Mouse (Mus musculus) midbrain, embryonic 10.5 days (tissue): ENCODE results near the gene Etfbkmt. TPM values are rescaled to one million over a fixed set of nuclear protein-coding genes. Genes with fewer than 3 reads are reported as not detected.
A peak's percentile ranks its signal among the peaks of the same experiment; 100 is the strongest.
"Not testable (repeated sequence)": the region's sequence is repeated elsewhere in the genome, so short reads cannot be mapped to it uniquely, and the experiment has no call there.

ENCODE experiments used
- DNase-seq: peaks from one replicate; pipeline ENCODE4 v3.0.0-alpha.2; 2017; ENCODE audit warnings: low spot score
- H3K27ac ChIP-seq: fragments of 300-500 bp; sonication (generic); replicated peaks from 2 replicates; pipeline ENCODE4 v1.5.1; 2016; ENCODE audit warnings: mild to moderate bottlenecking
- H3K27me3 ChIP-seq: fragments of 300-500 bp; sonication (generic); 2 replicates; pipeline ENCODE4 v1.6.1; 2016; ENCODE audit warnings: low read depth, mild to moderate bottlenecking; ENCODE audit not compliant: poor library complexity, severe bottlenecking
- H3K36me3 ChIP-seq: fragments of 300-500 bp; sonication (generic); 2 replicates; pipeline ENCODE4 v1.6.1; 2016; ENCODE audit warnings: mild to moderate bottlenecking, moderate library complexity
- H3K4me1 ChIP-seq: fragments of 300-500 bp; sonication (generic); 2 replicates; pipeline ENCODE4 v1.6.1; 2016
- H3K4me3 ChIP-seq: fragments of 300-500 bp; sonication (generic); 2 replicates; pipeline ENCODE4 v1.5.1; 2016; ENCODE audit warnings: mild to moderate bottlenecking, moderate library complexity
- H3K9me3 ChIP-seq: fragments of 300-500 bp; sonication (generic); replicated peaks from 2 replicates; pipeline ENCODE4 v1.6.1; 2016; ENCODE audit warnings: mild to moderate bottlenecking
- WGBS: fragments of 180-500 bp; shearing (Covaris S2); methylation state at CpG from one replicate; pipeline ENCODE4 v1.1.7; 2016; 5-methylcytosine and 5-hydroxymethylcytosine counted together
- polyA plus RNA-seq: library from polyadenylated mRNA; unstranded; fragments of >200 nt; fragmentation: Nextera tagmentation; extraction: Ambion mirVana; gene quantifications from 2 replicates; pipeline ENCODE4 v1.2.1, GENCODE M21; 2016

Gene Etfbkmt
- polyA plus RNA-seq, 1 experiment from 2014 or later, result 9.9 TPM

DNA sequence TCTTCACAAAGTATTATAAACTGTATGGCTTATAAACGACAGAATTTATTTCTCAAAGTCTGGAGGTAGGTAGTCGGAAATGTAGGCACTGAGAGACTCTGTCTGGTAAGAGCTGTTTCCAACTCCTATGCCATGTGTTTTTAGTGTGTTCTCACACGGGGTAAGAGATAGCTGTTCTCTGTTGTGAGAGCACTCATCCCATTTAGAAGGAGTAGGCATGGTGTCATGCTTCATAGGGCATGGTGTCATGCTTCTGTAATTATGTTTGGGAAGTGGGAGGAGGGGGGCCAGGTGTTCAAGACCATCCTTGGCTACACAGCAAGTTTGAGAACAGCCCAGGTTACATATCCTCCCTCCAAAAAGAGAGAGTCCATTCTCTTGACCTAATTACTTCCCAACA is 32.0 kb upstream of the Etfbkmt start:
- no peak overlapping the region for H3K27ac ChIP-seq
- 76% methylated on average over 3 of the region's 3 CpGs for WGBS
- H3K4me3 ChIP-seq, result no peak overlapping the region
- H3K27me3 ChIP-seq, result 0 out of 2 replicates have a peak, but pooled peaks cover 1% of the 10 kb centered on the region
- no peak for DNase-seq
- no peaks in the 10 kb centered on the region for H3K36me3 ChIP-seq
- no peaks in the 10 kb centered on the region for H3K9me3 ChIP-seq
- no peaks in the 10 kb centered on the region for H3K4me1 ChIP-seq

DNA sequence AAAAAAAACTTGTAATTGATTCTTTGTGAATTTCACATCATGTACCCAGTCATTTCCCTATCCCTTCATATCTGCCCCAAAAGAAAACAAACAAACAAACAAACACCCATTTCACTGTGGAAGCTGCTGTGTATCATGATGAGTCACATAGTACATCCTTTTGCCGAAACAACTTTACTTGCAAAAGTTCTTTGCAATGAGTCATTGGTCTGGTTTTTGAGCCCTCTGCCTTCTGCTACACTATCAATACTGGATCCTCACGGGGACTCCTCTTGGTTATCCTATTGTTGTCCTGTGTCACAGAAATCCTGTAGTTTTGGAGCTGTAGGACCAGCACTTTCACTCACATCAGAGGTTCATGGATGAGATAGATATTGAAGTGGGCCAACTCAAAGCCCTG is 30.7 kb upstream of the Etfbkmt start:
- H3K36me3 ChIP-seq, result no peaks in the 10 kb centered on the region
- no peaks in the 10 kb centered on the region for H3K27me3 ChIP-seq
- H3K4me3 ChIP-seq, result no peak overlapping the region
- H3K27ac ChIP-seq, result no peak overlapping the region
- no peaks in the 10 kb centered on the region for H3K9me3 ChIP-seq
- no peak for DNase-seq
- no peaks in the 10 kb centered on the region for H3K4me1 ChIP-seq
- 83% methylated on average over 2 of the region's 2 CpGs for WGBS

DNA sequence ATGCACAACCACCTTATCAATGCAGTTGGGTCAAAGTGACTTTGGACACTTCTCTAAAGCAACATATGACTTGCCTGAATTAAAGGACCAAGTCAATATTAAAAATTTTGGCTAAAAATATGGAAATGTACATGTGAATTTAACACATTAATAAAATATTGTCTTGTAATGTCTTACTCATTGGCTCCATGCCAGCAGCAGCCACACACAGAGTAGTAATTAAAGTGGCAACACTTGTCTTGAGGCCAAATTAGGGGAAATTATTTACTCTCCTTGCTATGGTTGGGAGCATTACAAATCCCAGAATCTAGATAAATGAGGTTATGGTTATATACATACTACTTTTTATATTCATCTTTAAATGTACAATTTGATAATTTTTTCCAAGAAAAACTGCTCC is 22.7 kb upstream of the Etfbkmt start:
- Histone ChIP-seq H3K4me1 (0 out of 2 replicates have a peak, but pooled peaks cover 3% of the 10 kb centered on the region), H3K4me3 (no peak overlapping the region), H3K36me3 (no peaks in the 10 kb centered on the region), H3K27me3 (no peaks in the 10 kb centered on the region), H3K9me3 (no peaks in the 10 kb centered on the region), H3K27ac (no peak overlapping the region)
- no peak for DNase-seq

DNA sequence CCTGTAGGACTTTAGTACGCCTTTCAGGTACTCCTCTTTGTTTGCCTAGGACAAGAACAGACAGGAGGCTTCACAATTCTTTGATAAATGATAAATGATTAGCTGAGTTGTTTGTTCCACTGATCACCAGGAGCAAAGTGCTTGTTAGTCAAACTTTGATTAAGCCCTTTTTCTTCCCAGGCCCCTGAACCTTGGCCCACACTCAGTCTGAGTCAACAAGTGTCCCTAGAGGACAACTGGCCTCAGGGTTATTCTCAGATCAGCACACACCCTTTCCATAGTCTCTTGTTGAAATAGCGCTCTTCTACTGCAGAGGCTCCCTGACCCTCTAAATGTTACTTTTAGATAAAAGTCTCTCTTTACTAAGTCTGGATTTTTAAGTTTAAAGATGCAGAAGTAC is 20.7 kb upstream of the Etfbkmt start:
- no peak overlapping the region for H3K4me3 ChIP-seq
- 67% methylated on average over 2 of the region's 2 CpGs for WGBS

DNA sequence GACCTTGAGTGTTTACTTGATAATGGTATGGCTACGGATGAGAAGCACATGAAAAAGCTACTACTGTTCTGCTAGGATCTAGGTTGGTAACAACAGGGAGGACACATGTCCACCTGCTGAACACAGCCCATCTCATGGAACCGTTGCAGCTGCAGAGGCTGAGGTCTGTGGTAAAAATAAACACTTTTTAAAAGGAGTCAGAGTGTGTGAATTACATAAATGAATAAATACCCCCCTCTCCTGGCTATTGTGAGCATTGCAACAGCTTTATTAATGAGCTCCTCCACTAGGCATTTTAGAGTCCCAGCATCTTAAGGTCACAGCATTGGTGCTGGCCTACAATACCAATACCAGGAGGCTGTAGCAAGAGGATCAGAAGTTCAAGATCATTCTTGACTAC is 19.8 kb upstream of the Etfbkmt start:
- Histone ChIP-seq H3K4me3 (no peak overlapping the region), H3K36me3 (no peaks in the 10 kb centered on the region), H3K9me3 (no peaks in the 10 kb centered on the region), H3K4me1 (peaks cover 6% of the 10 kb centered on the region; the same call in 1 of the 2 replicates), H3K27me3 (no peaks in the 10 kb centered on the region), H3K27ac (no peak overlapping the region)
- peak; percentile 19 for DNase-seq
- 43% methylated on average over 2 of the region's 2 CpGs for WGBS

More for the DNA sequence above, 20.7 kb upstream of the Etfbkmt start:
- no peaks in the 10 kb centered on the region for H3K9me3 ChIP-seq
- H3K27me3 ChIP-seq, result no peaks in the 10 kb centered on the region
- no peaks in the 10 kb centered on the region for H3K36me3 ChIP-seq
- no peak for DNase-seq
- peaks cover 6% of the 10 kb centered on the region; the same call in 1 of the 2 replicates for H3K4me1 ChIP-seq
- no peak overlapping the region for H3K27ac ChIP-seq

DNA sequence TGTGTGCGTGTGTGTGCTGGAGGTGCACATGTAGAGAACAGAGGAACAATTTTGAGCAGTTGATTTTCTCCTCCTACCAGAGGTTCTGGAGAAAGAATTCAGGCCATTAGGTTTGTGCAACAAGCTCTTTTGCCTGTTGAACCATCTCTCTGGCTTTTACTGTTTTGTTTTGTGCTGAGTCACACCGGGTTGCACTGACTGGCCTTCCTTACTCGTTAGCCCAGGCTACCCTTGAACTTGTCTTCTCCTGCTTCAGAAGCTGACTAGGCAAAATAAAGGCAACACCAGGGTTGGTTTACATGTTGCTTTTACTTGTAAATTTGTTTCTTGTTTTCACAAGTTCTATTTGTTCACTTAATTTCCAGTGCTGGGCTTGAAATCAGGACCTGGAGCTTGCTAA is 16.6 kb upstream of the Etfbkmt start:
- Histone ChIP-seq H3K9me3 (no peaks in the 10 kb centered on the region), H3K36me3 (no peaks in the 10 kb centered on the region), H3K27me3 (no peaks in the 10 kb centered on the region), H3K27ac (no peak overlapping the region), H3K4me3 (no peak overlapping the region), H3K4me1 (peaks cover 6% of the 10 kb centered on the region; the same call in 1 of the 2 replicates)
- no peak for DNase-seq
- WGBS, result 79% methylated on average over 3 of the region's 3 CpGs

DNA sequence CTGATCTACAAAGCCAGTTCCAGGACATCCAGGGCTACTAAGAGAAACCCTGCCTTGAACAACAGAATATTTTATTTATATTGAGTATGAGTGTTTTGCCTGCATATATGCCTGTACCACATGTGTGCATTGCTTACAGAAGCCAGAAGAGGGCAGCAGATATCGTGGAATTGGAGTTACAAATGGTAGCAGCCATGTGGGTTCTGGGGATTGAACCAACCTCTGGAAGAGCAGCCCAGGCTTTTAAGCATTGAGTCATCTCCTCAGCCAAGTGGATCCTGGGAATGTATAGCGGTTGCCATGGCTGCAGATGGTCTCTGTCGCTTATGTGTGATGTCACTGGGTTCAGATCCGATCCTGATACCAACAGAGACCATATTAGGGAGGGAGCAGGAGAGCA is 13.0 kb upstream of the Etfbkmt start:
- no peaks in the 10 kb centered on the region for H3K36me3 ChIP-seq
- no peak overlapping the region for H3K4me3 ChIP-seq
- peak; percentile 20 for DNase-seq
- H3K27ac ChIP-seq, result no peak overlapping the region
- 64% methylated on average over 4 of the region's 4 CpGs for WGBS
- H3K27me3 ChIP-seq, result no peaks in the 10 kb centered on the region
- H3K4me1 ChIP-seq, result peaks cover 17% of the 10 kb centered on the region
- no peaks in the 10 kb centered on the region for H3K9me3 ChIP-seq

DNA sequence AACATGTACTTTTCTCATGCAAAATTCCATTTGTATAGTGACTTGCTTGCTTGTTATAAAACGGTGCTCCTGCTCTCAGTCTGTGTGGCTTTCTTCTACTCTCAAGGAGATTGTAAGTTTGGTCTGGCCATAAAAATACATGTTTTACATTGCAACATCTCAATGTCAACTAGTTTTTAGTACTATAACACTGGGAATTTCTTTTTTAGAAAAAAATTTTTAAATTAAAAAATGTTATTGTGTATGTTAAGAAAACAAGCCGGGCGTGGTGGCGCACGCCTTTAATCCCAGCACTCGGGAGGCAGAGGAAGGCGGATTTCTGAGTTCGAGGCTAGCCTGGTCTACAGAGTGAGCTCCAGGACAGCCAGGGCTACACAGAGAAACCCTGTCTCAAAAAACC is 9.8 kb upstream of the Etfbkmt start, which contains the start of gene Gm10203:
Gm10203 (plus strand) TSS at position 301 of the 400 bp plus-strand sequence.
- DNase-seq, H3K36me3 ChIP-seq, H3K9me3 ChIP-seq, H3K27me3 ChIP-seq, H3K4me3 ChIP-seq, H3K27ac ChIP-seq: not testable (repeated sequence)
- WGBS, result 81% methylated on average over 8 of the region's 8 CpGs
- H3K4me1 ChIP-seq, result peaks cover 29% of the 10 kb centered on the region

DNA sequence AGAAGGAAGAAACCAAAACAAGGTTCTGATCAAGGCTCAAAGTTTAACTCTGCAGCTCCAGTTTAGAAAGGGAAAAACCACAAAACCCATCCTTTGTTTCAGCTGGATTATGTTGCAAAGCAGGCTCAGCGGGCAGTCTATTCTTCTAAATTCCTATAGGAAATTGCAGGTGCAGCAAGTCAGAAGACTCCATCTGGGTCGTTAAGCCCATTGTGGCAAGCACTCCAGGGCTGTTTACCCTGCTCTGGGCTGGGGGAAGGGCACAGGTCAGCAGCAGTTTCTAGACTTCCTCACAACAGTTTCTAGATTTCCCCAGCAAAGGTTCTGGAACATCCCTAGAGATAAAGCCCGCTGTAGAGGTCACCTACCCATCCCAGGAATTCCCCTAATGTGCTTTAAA is 8.5 kb upstream of the Etfbkmt start:
- H3K4me3 ChIP-seq, result no peak overlapping the region
- H3K27ac ChIP-seq, result no peak overlapping the region
- DNase-seq, result no peak
- peaks cover 31% of the 10 kb centered on the region for H3K4me1 ChIP-seq
- H3K36me3 ChIP-seq, result no peaks in the 10 kb centered on the region
- no peaks in the 10 kb centered on the region for H3K27me3 ChIP-seq
- 12% methylated on average over 3 of the region's 3 CpGs for WGBS
- no peaks in the 10 kb centered on the region for H3K9me3 ChIP-seq

DNA sequence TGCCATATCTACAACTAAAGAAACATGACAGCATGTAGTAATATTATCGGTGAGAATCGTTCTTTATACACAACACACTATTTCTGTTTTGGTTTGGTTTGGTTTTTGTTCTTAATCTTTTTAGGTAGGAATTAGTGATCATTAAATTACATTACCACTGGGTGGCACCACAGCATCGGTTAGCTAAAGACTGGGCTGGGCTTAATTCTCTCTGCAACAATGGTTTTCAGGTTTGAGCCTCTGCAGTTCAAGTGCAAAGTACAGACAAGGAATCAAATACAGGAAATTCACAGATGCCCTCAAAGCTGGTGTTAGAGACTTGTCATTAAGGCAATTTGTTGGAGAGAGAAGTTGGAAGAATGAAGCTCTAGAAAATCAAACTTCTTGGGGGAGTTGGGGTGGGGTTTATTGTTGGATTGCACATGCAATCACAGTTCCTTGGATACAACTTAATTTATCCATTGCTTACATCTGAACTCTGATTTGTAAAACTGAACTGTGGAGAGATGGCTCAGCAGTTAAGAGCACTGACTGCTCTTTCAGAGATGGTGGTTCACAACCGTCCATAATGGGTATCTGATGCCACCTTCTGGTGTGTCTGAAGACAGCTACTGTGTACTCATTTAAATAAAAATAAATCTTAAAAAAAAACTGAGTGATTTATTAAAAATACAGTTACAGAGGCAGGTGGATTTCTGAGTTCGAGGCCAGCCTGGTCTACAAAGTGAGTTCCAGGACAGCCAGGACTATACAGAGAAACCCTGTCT is 7.2 kb upstream of the Etfbkmt start:
- 30% methylated on average over 5 of the region's 5 CpGs for WGBS
- peaks cover 31% of the 10 kb centered on the region for H3K4me1 ChIP-seq

DNA sequence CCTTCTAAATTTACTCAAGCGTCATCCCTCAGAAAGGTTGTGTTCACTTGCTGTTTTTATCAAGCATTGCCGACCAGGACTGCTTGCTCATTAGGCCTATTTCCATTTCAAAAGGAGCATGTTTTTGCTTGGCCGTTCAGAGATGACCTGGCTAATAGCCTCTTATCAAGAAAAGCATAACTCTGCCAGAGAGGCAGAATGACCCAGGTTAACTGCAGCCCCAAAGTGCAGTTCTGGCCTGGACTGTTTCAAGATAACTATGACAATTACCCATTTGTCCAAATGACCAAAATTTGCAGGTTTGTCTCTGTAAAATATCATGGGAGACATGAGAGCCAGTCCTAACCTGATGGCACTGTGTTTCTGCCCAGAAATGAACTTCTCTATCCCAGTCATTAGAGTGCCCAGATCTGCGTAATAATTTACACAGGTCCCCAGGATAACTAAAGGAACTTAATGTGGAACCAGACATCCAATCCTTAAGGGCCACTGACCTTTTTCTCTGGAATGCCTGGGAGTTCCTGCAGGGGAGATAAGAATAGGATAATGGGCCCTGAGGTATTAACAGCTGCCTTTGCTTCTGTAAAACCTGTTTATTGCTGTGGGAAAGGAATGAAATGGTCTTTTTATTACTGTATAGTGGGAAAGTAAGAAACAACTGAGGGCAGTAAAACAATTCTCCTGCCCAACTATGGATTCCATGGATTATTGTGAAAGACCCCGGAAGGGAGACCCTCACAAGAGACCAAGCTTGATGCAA is 5.1 kb upstream of the Etfbkmt start:
- H3K4me1 ChIP-seq, result peaks cover 27% of the 10 kb centered on the region
- H3K9me3 ChIP-seq, result no peaks in the 10 kb centered on the region
- no peaks in the 10 kb centered on the region for H3K36me3 ChIP-seq
- no peak overlapping the region for H3K4me3 ChIP-seq
- 27% methylated on average over 5 of the region's 5 CpGs for WGBS
- no peak for DNase-seq
- H3K27me3 ChIP-seq, result no peaks in the 10 kb centered on the region
- no peak overlapping the region for H3K27ac ChIP-seq

More for the DNA sequence above, 7.2 kb upstream of the Etfbkmt start:
- Histone ChIP-seq H3K36me3 (no peaks in the 10 kb centered on the region), H3K27ac (no peak overlapping the region), H3K9me3 (no peaks in the 10 kb centered on the region), H3K4me3 (no peak overlapping the region), H3K27me3 (no peaks in the 10 kb centered on the region)
- DNase-seq, result peak; percentile 49

DNA sequence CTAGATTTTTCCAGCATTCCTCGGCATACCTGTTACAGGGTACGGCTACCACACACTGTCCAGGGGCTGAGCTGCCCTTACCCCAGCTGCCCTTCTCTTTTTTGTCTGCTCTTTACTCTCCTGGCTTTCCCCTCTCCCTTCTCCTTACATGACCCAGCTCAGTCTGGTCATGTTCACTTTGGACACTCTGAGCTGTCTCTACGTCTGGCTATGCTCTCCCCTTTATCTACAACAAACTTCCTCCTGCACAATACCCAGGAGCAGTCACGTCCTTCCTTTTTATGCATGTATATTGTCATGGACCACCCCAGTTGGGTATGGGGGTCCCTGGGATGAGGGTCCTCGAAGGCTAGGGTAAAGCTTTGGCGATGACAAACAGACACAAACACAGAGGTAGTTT is 4.0 kb upstream of the Etfbkmt start:
- no peak for DNase-seq
- Histone ChIP-seq H3K4me1 (peaks cover 26% of the 10 kb centered on the region), H3K9me3 (no peaks in the 10 kb centered on the region), H3K27ac (no peak overlapping the region), H3K36me3 (no peaks in the 10 kb centered on the region), H3K4me3 (no peak overlapping the region), H3K27me3 (no peaks in the 10 kb centered on the region)
- WGBS, result 87% methylated on average over 6 of the region's 6 CpGs

DNA sequence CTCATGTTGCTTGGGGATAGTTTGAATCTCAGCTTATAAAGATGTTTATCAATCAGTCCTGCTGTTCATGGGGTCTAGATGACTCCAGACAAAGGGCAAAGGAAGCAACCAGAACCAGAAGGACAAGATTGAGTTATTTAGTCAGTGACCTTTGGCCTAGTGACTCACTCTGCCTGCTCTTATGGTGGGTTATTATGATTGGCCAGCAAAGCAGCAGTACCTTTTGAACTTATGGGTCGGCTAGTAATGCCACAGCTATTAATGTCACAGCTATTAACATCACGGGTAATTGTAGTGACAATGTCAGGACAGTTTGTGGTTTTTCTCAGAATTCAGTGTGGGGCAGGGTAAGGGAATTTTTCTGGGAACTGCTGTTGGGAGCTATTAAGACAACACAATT is 1.7 kb upstream of the Etfbkmt start:
- Histone ChIP-seq H3K36me3 (peaks cover 1% of the 10 kb centered on the region; the same call in 1 of the 2 replicates), H3K4me1 (peaks cover 31% of the 10 kb centered on the region), H3K27ac (no peak overlapping the region), H3K4me3 (no peak overlapping the region), H3K9me3 (no peaks in the 10 kb centered on the region), H3K27me3 (no peaks in the 10 kb centered on the region)
- 87% methylated on average over 2 of the region's 2 CpGs for WGBS
- DNase-seq, result no peak
